Mouse (Mus musculus): ENCODE data around the gene Rarres1. TPM values are rescaled to one million over a fixed set of nuclear protein-coding genes. Genes with fewer than 3 reads are reported as not detected.

Gene Rarres1
- total RNA-seq, 2 experiments from 2014 or later, result 0.23 to 1.0 TPM

DNA sequence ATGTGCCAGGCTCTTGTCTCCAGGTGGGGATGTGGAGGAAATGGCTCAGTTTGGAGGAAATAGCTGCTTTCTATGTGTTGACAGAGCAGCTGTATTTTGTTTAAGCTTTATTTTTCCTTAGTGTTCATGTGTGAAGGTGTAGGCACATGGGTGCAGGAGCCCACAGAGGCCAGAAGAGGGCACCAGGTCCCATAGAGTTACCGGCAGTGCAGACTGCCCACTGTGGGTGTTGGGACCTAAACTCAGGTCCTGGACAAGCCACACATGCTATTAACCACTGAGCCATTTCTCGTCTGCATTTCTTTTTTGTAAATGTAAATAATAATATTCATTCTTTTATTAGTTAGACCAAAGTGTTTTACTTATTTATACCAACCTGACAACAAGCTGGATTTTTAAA, 68.2 kb downstream of the Rarres1 start:
- H3K4me3 ChIP-seq, result no peak overlapping the region
- TF ChIP-seq CTCF (IDR thresholded peaks at IDR 0.05), result peak; percentile 33; the same call in 1 of the 2 replicates
- DNase-seq, result no peak
- H3K27ac ChIP-seq, result no peak overlapping the region
- intact Hi-C loops (cut with DNase I), result no loop called here

- no peak for DNase-seq
- Histone ChIP-seq H3K27ac (no peak overlapping the region), H3K4me3 (no peak overlapping the region)
- TF ChIP-seq CTCF (IDR thresholded peaks at IDR 0.05), result no peak
- intact Hi-C loops (cut with DNase I), result loop anchor here (5.0 kb wide), 1 partner anchor 37 kb away; no protein-coding TSS in a partner anchor
Observed at GRCm38 (mm10) chr3:67434011-67434410, 81.3 kb downstream of the Rarres1 start.

- peak within 1 kb of the TSS; percentile 73 for H3K4me3 ChIP-seq
- TF ChIP-seq CTCF (IDR thresholded peaks at IDR 0.05), result peak; percentile 92
- peak within 1 kb of the TSS; percentile 89 for H3K27ac ChIP-seq
- intact Hi-C loops (cut with DNase I), result loop anchor here (1.0 to 5.0 kb wide), 2 partner anchors 33 to 78 kb away; no protein-coding TSS in a partner anchor
- peak; percentile 93 for DNase-seq
Observed at GRCm38 (mm10) chr3:67429999-67430380, 85.3 kb downstream of the Rarres1 start, which contains the start of gene Gfm1. Gene Gfm1, plus strand, starts transcription at chr3:67430096.

DNA sequence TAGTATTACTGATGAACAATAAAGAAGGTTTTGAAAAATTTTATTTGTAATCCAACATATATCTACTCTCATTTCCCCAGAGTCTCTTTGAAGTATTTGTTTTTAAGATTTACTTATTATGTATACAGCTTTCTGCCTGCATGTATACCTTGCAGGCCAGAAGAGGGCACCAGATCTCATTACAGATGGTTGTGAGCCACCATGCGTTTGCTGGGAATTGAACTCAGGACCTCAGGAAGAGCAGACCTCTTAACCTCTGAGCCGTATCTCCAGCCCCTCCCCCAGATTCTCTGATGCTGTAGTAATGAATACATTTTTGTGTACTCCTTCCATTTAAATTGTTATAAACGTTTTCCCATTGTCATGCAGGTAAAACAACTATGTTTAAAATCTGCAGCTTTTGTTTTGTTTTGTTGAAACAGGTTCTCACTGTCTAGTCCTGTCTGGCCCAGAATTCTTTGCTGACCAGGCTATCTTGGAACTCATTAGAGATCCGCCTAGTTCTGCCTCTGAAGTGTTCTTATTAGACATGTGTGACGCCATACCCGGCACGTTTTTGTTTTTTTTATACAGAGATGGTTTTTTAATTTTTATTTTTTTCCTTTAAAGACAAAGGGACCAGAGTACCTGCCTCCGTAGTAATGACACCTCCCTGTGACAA, 85.9 kb downstream of the Rarres1 start:
- intact Hi-C loops (cut with DNase I), result no loop called here
- Histone ChIP-seq H3K4me3 (peak overlapping the region; percentile 73), H3K27ac (peak overlapping the region; percentile 89; the same call in 1 of the 2 replicates)
- no peak for DNase-seq
- peak; percentile 35 for TF ChIP-seq CTCF (IDR thresholded peaks at IDR 0.05)

Other genes with a start within 250 kb of the Rarres1 start
- 100 to 1,000 TPM; 363 to 411 TPM for gene Mlf1, start 141.4 kb downstream of the Rarres1 start, total RNA-seq (2021)
- not detected for gene Gm17402, start 140.4 kb downstream of the Rarres1 start, total RNA-seq (2021)
- 100 to 1,000 TPM; 104 to 135 TPM for gene Gfm1, start 85.4 kb downstream of the Rarres1 start, total RNA-seq (2021)
- gene Lxn, start 51.6 kb downstream of the Rarres1 start, total RNA-seq (2021), result 1 to 10 TPM in 1 of 2 experiments, under 1 TPM in 1; 0.94 to 1.9 TPM
- gene Mfsd1, start 67.2 kb upstream of the Rarres1 start, total RNA-seq (2021), result 10 to 100 TPM; 23.5 to 26.4 TPM

Data from gastrocnemius, adult 2 months (tissue).